Mouse (Mus musculus) MEL (cell line): ENCODE results near the gene Ctrc. TPM values are rescaled to one million over a fixed set of nuclear protein-coding genes. Genes with fewer than 3 reads are reported as not detected.

ENCODE experiments used
- DNase-seq: peaks from one replicate; pipeline ENCODE4 v3.0.0; 2011; ENCODE audit warnings: low read depth, low spot score
- H3K27ac ChIP-seq: 2 replicates; pipeline ENCODE4 v1.5.1; 2012; ENCODE audit warnings: low read depth, mild to moderate bottlenecking, control low read depth, low read length, moderate library complexity; ENCODE audit not compliant: control insufficient read depth
- H3K27me3 ChIP-seq, 2 experiments: fragments of 150-350 bp in 1 of 2; sonication (generic) in 1 of 2; 2 replicates each; pipeline ENCODE4 v1.6.1; 2012; ENCODE audit warnings: low read length in 2 of 2, mild to moderate bottlenecking in 2 of 2, improper control_type of control experiment in 1 of 2, moderate library complexity in 1 of 2; ENCODE audit not compliant: insufficient read depth in 2 of 2, control insufficient read depth in 1 of 2
- H3K36me3 ChIP-seq, 2 experiments: 2 replicates each; pipeline ENCODE4 v1.6.1; 2012 to 2014; ENCODE audit warnings: low read length in 2 of 2, improper control_type of control experiment in 1 of 2, inconsistent platforms in 1 of 2, mild to moderate bottlenecking in 1 of 2; ENCODE audit not compliant: insufficient read depth in 2 of 2, control insufficient read depth in 1 of 2
- H3K4me1 ChIP-seq, 2 experiments: fragments of 150-350 bp in 1 of 2; sonication (generic) in 1 of 2; 2 replicates each; pipeline ENCODE4 v1.6.1; 2012; ENCODE audit warnings: low read length in 2 of 2, improper control_type of control experiment in 1 of 2, mild to moderate bottlenecking in 1 of 2; ENCODE audit not compliant: insufficient read depth in 2 of 2, control insufficient read depth in 1 of 2
- H3K4me3 ChIP-seq, 2 experiments: fragments of 150-350 bp in 1 of 2; sonication (generic) in 1 of 2; 2 replicates each; pipeline ENCODE4 v1.5.1; 2012; ENCODE audit warnings: low read depth in 2 of 2, low read length in 2 of 2, mild to moderate bottlenecking in 2 of 2, moderate library complexity in 2 of 2, control low read depth in 1 of 2, improper control_type of control experiment in 1 of 2; ENCODE audit not compliant: control insufficient read depth in 1 of 2, insufficient read depth in 1 of 2
- H3K79me2 ChIP-seq: 2 replicates; pipeline ENCODE4 v1.6.1; 2012; ENCODE audit warnings: mild to moderate bottlenecking, low read length, moderate library complexity; ENCODE audit not compliant: control insufficient read depth, poor library complexity, insufficient read depth
- H3K9ac ChIP-seq: 2 replicates; pipeline ENCODE4 v1.6.1; 2012; ENCODE audit warnings: low read depth, mild to moderate bottlenecking, control low read depth, low read length, moderate library complexity; ENCODE audit not compliant: control insufficient read depth, poor library complexity, severe bottlenecking
- H3K9me3 ChIP-seq: fragments of 150-350 bp; sonication (generic); replicated peaks from 2 replicates; pipeline ENCODE4 v1.6.1; 2012; ENCODE audit warnings: mild to moderate bottlenecking, low read length, improper control_type of control experiment, moderate library complexity; ENCODE audit not compliant: insufficient read depth
- CTCF ChIP-seq, 3 experiments: IDR thresholded peaks in 2 of 3; conservative IDR thresholded peaks in 1 of 3; 2 replicates each; pipeline ENCODE4 v1.5.1; 2011 to 2012; ENCODE audit warnings: low read length in 3 of 3, low read depth in 2 of 3, mild to moderate bottlenecking in 2 of 3, improper control_type of control experiment in 1 of 3, inconsistent platforms in 1 of 3, mixed read lengths in 1 of 3, moderate library complexity in 1 of 3; ENCODE audit not compliant: control insufficient read depth in 1 of 3, insufficient read depth in 1 of 3, poor library complexity in 1 of 3, severe bottlenecking in 1 of 3
- ELF1 ChIP-seq: IDR thresholded peaks from 2 replicates; pipeline ENCODE4 v1.6.1; 2014; ENCODE audit warnings: low read depth, mild to moderate bottlenecking, inconsistent platforms, low read length, improper control_type of control experiment, moderate library complexity
- EP300 ChIP-seq, 2 experiments: IDR thresholded peaks; 2 replicates each; pipeline ENCODE4 v1.6.1; 2011; ENCODE audit warnings: improper control_type of control experiment in 2 of 2, low read length in 2 of 2, low read depth in 1 of 2, mild to moderate bottlenecking in 1 of 2
- ETS1 ChIP-seq: IDR thresholded peaks from 2 replicates; pipeline ENCODE4 v1.6.1; 2012; ENCODE audit warnings: low read depth, mild to moderate bottlenecking, inconsistent platforms, low read length, improper control_type of control experiment, moderate library complexity
- JUND ChIP-seq: IDR thresholded peaks from 2 replicates; pipeline ENCODE4 v1.6.1; 2011; ENCODE audit warnings: low read depth, mild to moderate bottlenecking, improper control_type of control experiment, low read length
- MAFK ChIP-seq: IDR thresholded peaks from 2 replicates; pipeline ENCODE4 v1.6.1; 2011; ENCODE audit warnings: low read depth, mild to moderate bottlenecking, low read length, improper control_type of control experiment, borderline replicate concordance
- MAX ChIP-seq: IDR thresholded peaks from 2 replicates; pipeline ENCODE4 v1.6.1; 2011; ENCODE audit warnings: low read length, improper control_type of control experiment
- MXI1 ChIP-seq: IDR thresholded peaks from 2 replicates; pipeline ENCODE4 v1.6.1; 2011; ENCODE audit warnings: mild to moderate bottlenecking, low read depth, low read length, improper control_type of control experiment
- NELFE ChIP-seq: IDR thresholded peaks from 2 replicates; pipeline ENCODE4 v1.6.1; 2011; ENCODE audit warnings: low read depth, low read length, improper control_type of control experiment
- POLR2A ChIP-seq, 2 experiments: IDR thresholded peaks; 2 replicates each; pipeline ENCODE4 v1.6.1; 2011 to 2012; ENCODE audit warnings: low read length in 2 of 2, mild to moderate bottlenecking in 2 of 2, control low read depth in 1 of 2, improper control_type of control experiment in 1 of 2, low read depth in 1 of 2, moderate library complexity in 1 of 2; ENCODE audit not compliant: control insufficient read depth in 1 of 2, insufficient read depth in 1 of 2, poor library complexity in 1 of 2
- POLR2AphosphoS5 ChIP-seq: IDR thresholded peaks from 2 replicates; pipeline ENCODE4 v1.6.1; 2012; ENCODE audit warnings: low read depth, borderline replicate concordance, mild to moderate bottlenecking, inconsistent platforms, low read length, moderate library complexity, mixed read lengths
- RCOR1 ChIP-seq: IDR thresholded peaks from 2 replicates; pipeline ENCODE4 v1.6.1; 2012; ENCODE audit warnings: low read depth, mild to moderate bottlenecking, inconsistent platforms, low read length, improper control_type of control experiment
- SIN3A ChIP-seq: IDR thresholded peaks from 2 replicates; pipeline ENCODE4 v1.6.1; 2012; ENCODE audit warnings: low read length, improper control_type of control experiment, inconsistent platforms
- TBP ChIP-seq: IDR thresholded peaks from 2 replicates; pipeline ENCODE4 v1.8.0; 2011; ENCODE audit warnings: low read depth, low read length, improper control_type of control experiment
- TCF12 ChIP-seq: IDR thresholded peaks from 2 replicates; pipeline ENCODE4 v1.6.1; 2014; ENCODE audit warnings: low read depth, mild to moderate bottlenecking, inconsistent platforms, low read length, improper control_type of control experiment, moderate library complexity
- UBTF ChIP-seq: IDR thresholded peaks from 2 replicates; pipeline ENCODE4 v1.6.1; 2012; ENCODE audit warnings: low read depth, mild to moderate bottlenecking, inconsistent platforms, low read length, improper control_type of control experiment, moderate library complexity, borderline replicate concordance; ENCODE audit not compliant: insufficient read depth
- polyA plus RNA-seq, 2 experiments: library from polyadenylated mRNA; stranded (reverse) in 1 of 2; unstranded in 1 of 2; fragments of >175 nt in 1 of 2; fragments of >200 nt in 1 of 2; gene quantifications; 2 replicates each; pipeline versions ENCODE4 v1.2.1 to v1.2.4; 2012; ENCODE audit warnings: low replicate concordance in 2 of 2, low read depth in 1 of 2; ENCODE audit not compliant: insufficient read length in 2 of 2, insufficient read depth in 1 of 2, missing spikeins in 1 of 2
- total RNA-seq: library from RNA; depleted of rRNA; stranded (reverse); fragments of 300-350 nt; gene quantifications from 2 replicates; pipeline ENCODE4 v1.2.3, GENCODE M21; 2012

Ctrc gene
- total and polyA plus RNA-seq, 3 experiments, result not detected

DNA sequence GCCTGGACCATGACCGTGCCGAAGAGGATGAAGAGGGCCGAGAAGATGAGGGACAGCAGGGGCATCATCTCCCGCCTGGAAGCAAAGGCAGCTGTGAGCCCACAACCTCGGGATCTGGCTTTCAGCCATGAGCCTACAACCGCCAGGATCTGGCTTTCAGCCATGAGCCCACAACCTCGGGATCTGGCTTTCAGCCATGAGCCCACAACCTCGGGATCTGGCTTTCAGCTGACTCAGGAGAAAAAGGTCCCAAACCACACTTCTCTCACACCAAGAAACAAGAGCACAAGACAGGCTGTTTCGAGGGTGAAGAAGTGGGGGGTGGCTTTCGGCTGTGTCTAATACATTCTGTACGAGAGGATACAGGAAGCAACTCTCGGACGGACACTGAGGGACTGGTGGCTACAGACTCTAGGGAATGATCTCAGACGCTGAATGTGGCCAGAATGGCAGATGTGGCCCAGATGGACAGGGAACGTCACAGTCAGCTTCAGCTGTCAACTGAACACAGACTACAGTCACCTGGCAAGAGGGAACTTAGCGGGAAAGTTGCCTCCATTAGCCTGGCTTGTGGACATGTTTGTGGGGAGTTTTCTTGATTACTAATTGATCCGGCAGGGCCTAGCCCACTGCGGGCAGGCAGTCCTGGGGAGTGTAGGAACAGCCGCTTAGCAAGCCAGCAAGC is 79.3 kb downstream of the Ctrc start:
- peaks cover 0 to 29% of the 10 kb centered on the region in 2 experiments; a peak in 2 of 4 replicates for H3K36me3 ChIP-seq
- H3K27ac ChIP-seq, result peak overlapping the region; percentile 71
- no peaks in the 10 kb centered on the region for H3K9me3 ChIP-seq
- H3K27me3 ChIP-seq, result no peaks in the 10 kb centered on the region
- H3K9ac ChIP-seq, result peak overlapping the region; percentile 57
- H3K4me3 ChIP-seq, result peak overlapping the region; percentile 40 to 43
- no peak for TF ChIP-seq POLR2AphosphoS5
- peak; percentile 12; the same call in 1 of the 2 replicates for TF ChIP-seq MXI1
- TF ChIP-seq MAFK, result peak; percentile 63
- TF ChIP-seq ETS1, result peak; percentile 32; the same call in 1 of the 2 replicates
- TF ChIP-seq RCOR1, result 0 out of 2 replicates have a peak, but pooled peaks have one; percentile 0
- H3K79me2 ChIP-seq, result no peaks in the 10 kb centered on the region
- peak; percentile 73 for DNase-seq
- H3K4me1 ChIP-seq, result peaks cover 19 to 28% of the 10 kb centered on the region in 2 experiments

GRCm38 (mm10) chr4:141766316-141766667 is 79.9 kb downstream of the Ctrc start:
- TF ChIP-seq EP300 (IDR thresholded peaks at IDR 0.05; ENCODE audit: low read depth in 1 of 2, low read length in 2 of 2) (peak in 1 of 2 experiments; percentile 26; a peak in 1 of 4 replicates), MAFK (no peak), MXI1 (peak; percentile 56), NELFE (no peak), TBP (peak; percentile 65; the same call in 1 of the 2 replicates), POLR2AphosphoS5 (no peak), UBTF (0 out of 2 replicates have a peak, but pooled peaks have one; percentile 60), MAX (0 out of 2 replicates have a peak, but pooled peaks have one; percentile 8), SIN3A (peak; percentile 42; the same call in 1 of the 2 replicates), ELF1 (no peak)

GRCm38 (mm10) chr4:141765008-141765407 is 81.2 kb downstream of the Ctrc start:
- DNase-seq, result no peak
- peaks cover 0 to 23% of the 10 kb centered on the region in 2 experiments; a peak in 2 of 4 replicates for H3K36me3 ChIP-seq
- no peak overlapping the region for H3K9ac ChIP-seq
- peaks cover 11 to 21% of the 10 kb centered on the region in 2 experiments for H3K4me1 ChIP-seq
- no peaks in the 10 kb centered on the region for H3K27me3 ChIP-seq
- no peaks in the 10 kb centered on the region for H3K79me2 ChIP-seq
- TF ChIP-seq POLR2A (IDR thresholded peaks at IDR 0.05; ENCODE audit: control insufficient read depth in 1 of 2, insufficient read depth in 1 of 2, low read depth in 1 of 2, low read length in 2 of 2, poor library complexity in 1 of 2) (no peak), TBP (no peak), MAX (no peak), ETS1 (no peak), CTCF (IDR thresholded peaks at IDR 0.05 in 2 of 3, conservative IDR thresholded peaks at IDR 0.05 in 1 of 3; ENCODE audit: control insufficient read depth in 1 of 3, insufficient read depth in 1 of 3, low read depth in 2 of 3, low read length in 3 of 3, poor library complexity in 1 of 3, severe bottlenecking in 1 of 3) (no peak), TCF12 (no peak), JUND (no peak)
- no peak overlapping the region for H3K27ac ChIP-seq
- H3K4me3 ChIP-seq, result no peak overlapping the region
- H3K9me3 ChIP-seq, result no peaks in the 10 kb centered on the region

More at GRCm38 (mm10) chr4:141766316-141766667, 79.9 kb downstream of the Ctrc start:
- peak overlapping the region; percentile 40 to 43 for H3K4me3 ChIP-seq
- H3K9ac ChIP-seq, result peak overlapping the region; percentile 57
- H3K9me3 ChIP-seq, result no peaks in the 10 kb centered on the region
- peak overlapping the region; percentile 71 for H3K27ac ChIP-seq
- peaks cover 16 to 22% of the 10 kb centered on the region in 2 experiments for H3K4me1 ChIP-seq
- no peaks in the 10 kb centered on the region for H3K79me2 ChIP-seq
- peak; percentile 88 for DNase-seq
- no peaks in the 10 kb centered on the region for H3K27me3 ChIP-seq
- H3K36me3 ChIP-seq, result peaks cover 0 to 25% of the 10 kb centered on the region in 2 experiments; a peak in 2 of 4 replicates
